Mouse (Mus musculus): ENCODE measurements around the gene Gm21970.

DNA sequence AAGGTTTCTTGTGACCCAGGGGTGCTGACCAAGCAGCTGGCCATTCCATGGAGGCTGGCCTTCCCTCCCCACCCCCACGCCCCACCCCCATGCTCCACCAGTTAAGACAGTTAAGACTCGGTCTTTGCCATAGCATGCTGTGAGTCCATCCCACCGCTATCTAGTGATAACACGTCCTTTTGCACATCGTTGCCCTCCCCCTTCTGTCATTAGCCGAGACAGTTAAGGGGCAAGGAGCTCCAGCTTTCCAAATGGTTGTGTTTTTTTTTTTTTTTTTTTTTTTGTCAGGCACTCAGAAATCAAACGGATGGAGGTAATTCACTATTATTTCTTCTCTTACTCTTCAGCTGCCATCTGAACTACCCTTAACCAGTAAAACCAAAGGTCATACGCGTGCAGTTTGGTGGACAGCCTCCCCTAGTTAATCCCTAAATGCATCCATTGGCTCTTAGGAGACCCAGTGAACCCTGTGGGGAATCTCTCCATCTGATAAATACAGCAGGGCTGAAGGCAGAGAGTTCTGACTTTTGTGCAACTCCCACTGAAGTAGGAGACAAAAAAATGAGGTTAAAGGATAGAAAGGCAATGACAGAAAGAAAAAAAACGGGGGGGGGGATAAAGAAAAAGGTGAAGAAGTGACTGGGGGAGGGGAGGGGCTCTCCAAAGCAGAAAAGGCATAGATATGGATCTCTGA, 5.5 kb downstream of the Gm21970 start:
- TF ChIP-seq FLI1 (IDR thresholded peaks at IDR 0.05; ENCODE audit: low read length) (no peak), GATA1 (IDR thresholded peaks at IDR 0.05; ENCODE audit: borderline replicate concordance, low read length) (no peak)

All from megakaryocyte, embryonic 14.5 days (primary cell).